Mouse (Mus musculus) skeletal muscle tissue, postnatal 0 days (tissue): ENCODE data around the gene Oaz2. TPM values are rescaled to one million over a fixed set of nuclear protein-coding genes. Genes with fewer than 3 reads are reported as not detected.

ENCODE experiments used
- polyA plus RNA-seq: library from polyadenylated mRNA; unstranded; fragments of >200 nt; fragmentation: Nextera tagmentation; extraction: Ambion mirVana; gene quantifications from 2 replicates; pipeline ENCODE4 v1.2.1, GENCODE M21; 2015

Gene Oaz2
- polyA plus RNA-seq = 250 and 270 TPM in 2 replicates

GRCm38 (mm10) chr9:65667701-65668100 is at the start of gene Oaz2:
TSS of gene Oaz2 (plus strand) at chr9:65668001.

GRCm38 (mm10) chr9:65629025-65629766 is 38.6 kb upstream of the Oaz2 start, which contains the start of gene Rbpms2:
TSS of gene Rbpms2 (plus strand) at chr9:65629648.

Other genes with a start within 250 kb of the Oaz2 start
- gene Slc51b, start 245.0 kb upstream of the Oaz2 start, polyA plus RNA-seq = not detected in 2 replicates
- 9.4 and 10.4 TPM in 2 replicates for gene Mtfmt, start 232.2 kb upstream of the Oaz2 start, polyA plus RNA-seq
- gene Spg21, start 207.1 kb upstream of the Oaz2 start, polyA plus RNA-seq = 136 and 155 TPM in 2 replicates
- not detected in 2 replicates for gene Ankdd1a, start 147.8 kb upstream of the Oaz2 start, polyA plus RNA-seq
- 9.0 and 12.6 TPM in 2 replicates for gene Plekho2, start 88.0 kb upstream of the Oaz2 start, polyA plus RNA-seq
- gene Pif1, start 80.8 kb upstream of the Oaz2 start, polyA plus RNA-seq = 1.7 and 2.6 TPM in 2 replicates
- gene Rbpms2, start 38.4 kb upstream of the Oaz2 start, polyA plus RNA-seq = 4.4 and 7.6 TPM in 2 replicates
- 2.6 and 2.9 TPM in 2 replicates for gene Zfp609, start 159.6 kb downstream of the Oaz2 start, polyA plus RNA-seq
- 23.7 and 33.2 TPM in 2 replicates for gene Pclaf, start 222.2 kb downstream of the Oaz2 start, polyA plus RNA-seq
- 14.0 and 15.6 TPM in 2 replicates for gene Trip4, start 240.8 kb downstream of the Oaz2 start, polyA plus RNA-seq
- gene Csnk1g1, start 240.9 kb downstream of the Oaz2 start, polyA plus RNA-seq = 4.7 and 5.7 TPM in 2 replicates